Mouse (Mus musculus): ENCODE measurements around the gene Kcnk1. TPM values are rescaled to one million over a fixed set of nuclear protein-coding genes. Genes with fewer than 3 reads are reported as not detected.

Kcnk1 gene
- polyA plus RNA-seq, 1 experiment from 2014 or later: 62.4 TPM

GRCm38 (mm10) chr8:125996031-125996839 is 1.3 kb downstream of the Kcnk1 start:
- peak; percentile 23 for ATAC-seq

GRCm38 (mm10) chr8:125996980-125997379 is 2.0 kb downstream of the Kcnk1 start:
- ChIA-PET POLR2A (interaction anchor here (1.2 kb wide), 1 partner anchor 84 kb away, joined by 3 read pairs; no protein-coding TSS in a partner anchor), CTCF (interaction anchor here (1.2 kb wide), 1 partner anchor 89 kb away, joined by 3 read pairs; no protein-coding TSS in a partner anchor)
- no peak for TF ChIP-seq CTCF (IDR thresholded peaks at IDR 0.05)
- H3K27me3 ChIP-seq: no peaks in the 10 kb centered on the region
- ATAC-seq: no peak
- DNase-seq (ENCODE audit: low read depth, low spot score): no peak
- in situ Hi-C loops (cut with MboI; ENCODE audit: low pct_unique_long_range_greater_than_20kb): no loop called here

More at GRCm38 (mm10) chr8:125996031-125996839, 1.3 kb downstream of the Kcnk1 start:
- in situ Hi-C loops (cut with MboI; ENCODE audit: low pct_unique_long_range_greater_than_20kb): no loop called here
- ChIA-PET POLR2A (interaction anchor here (1.2 to 1.4 kb wide), 3 partner anchors 13 to 31 kb away, joined by 3 to 6 read pairs (median 4); no protein-coding TSS in a partner anchor), CTCF (interaction anchor here (1.2 to 1.7 kb wide), 2 partner anchors 31 to 90 kb away, joined by 3 to 4 read pairs; no protein-coding TSS in a partner anchor)
- no peak for TF ChIP-seq CTCF (IDR thresholded peaks at IDR 0.05)
- no peaks in the 10 kb centered on the region for H3K27me3 ChIP-seq
- DNase-seq (ENCODE audit: low read depth, low spot score): peak; percentile 76

GRCm38 (mm10) chr8:125997550-125997949 is 2.6 kb downstream of the Kcnk1 start:
- no peak for ATAC-seq
- CTCF ChIA-PET: interaction anchor here (1.2 kb wide), 1 partner anchor 89 kb away, joined by 3 read pairs; no protein-coding TSS in a partner anchor
- in situ Hi-C loops (cut with MboI; ENCODE audit: low pct_unique_long_range_greater_than_20kb): no loop called here
- no peaks in the 10 kb centered on the region for H3K27me3 ChIP-seq
- DNase-seq (ENCODE audit: low read depth, low spot score): no peak
- no peak for TF ChIP-seq CTCF (IDR thresholded peaks at IDR 0.05)
- POLR2A ChIA-PET: interaction anchor here (1.2 kb wide), 1 partner anchor 83 kb away, joined by 3 read pairs; no protein-coding TSS in a partner anchor

DNA sequence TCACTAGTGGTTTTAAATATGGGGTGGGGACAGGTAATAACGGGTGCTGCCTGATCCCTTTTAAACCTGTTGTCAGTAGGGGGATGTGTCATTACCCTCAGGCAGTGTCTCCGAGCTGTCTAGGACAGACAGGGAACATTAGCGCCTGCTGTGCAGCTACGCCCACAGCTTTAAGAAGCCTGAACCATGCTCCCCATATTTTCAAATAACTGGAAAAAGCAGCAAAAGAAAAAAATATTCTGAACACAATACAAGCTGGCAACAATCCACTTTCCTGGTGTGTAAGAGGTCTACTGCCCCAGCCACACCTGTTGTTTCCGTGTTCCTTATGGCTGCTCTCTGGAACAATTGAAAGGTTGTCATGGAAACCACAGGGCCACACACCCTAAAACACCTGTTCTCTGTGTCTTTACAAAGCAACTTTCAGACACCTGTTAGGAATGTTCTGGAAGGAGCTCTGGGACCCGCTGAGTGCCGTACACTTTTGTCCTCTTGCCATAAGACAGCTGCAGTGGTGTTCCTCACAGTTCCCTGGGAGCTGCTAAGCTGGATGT is 4.9 kb downstream of the Kcnk1 start:
- in situ Hi-C loops (cut with MboI; ENCODE audit: low pct_unique_long_range_greater_than_20kb): no loop called here
- CTCF ChIA-PET: no interaction called here
- no peak for TF ChIP-seq CTCF (IDR thresholded peaks at IDR 0.05)
- ATAC-seq: no peak
- POLR2A ChIA-PET: no interaction called here
- DNase-seq (ENCODE audit: low read depth, low spot score): no peak
- no peaks in the 10 kb centered on the region for H3K27me3 ChIP-seq

- CTCF ChIA-PET: no interaction called here
- no peak for ATAC-seq
- POLR2A ChIA-PET: no interaction called here
- no peaks in the 10 kb centered on the region for H3K27me3 ChIP-seq
- in situ Hi-C loops (cut with MboI; ENCODE audit: low pct_unique_long_range_greater_than_20kb): no loop called here
- no peak for TF ChIP-seq CTCF (IDR thresholded peaks at IDR 0.05)
- DNase-seq (ENCODE audit: low read depth, low spot score): no peak
Observed at GRCm38 (mm10) chr8:126003546-126003945, 8.6 kb downstream of the Kcnk1 start.

- no peak for TF ChIP-seq CTCF (IDR thresholded peaks at IDR 0.05)
- in situ Hi-C loops (cut with MboI; ENCODE audit: low pct_unique_long_range_greater_than_20kb): no loop called here
- ATAC-seq (no peak), DNase-seq (ENCODE audit: low read depth, low spot score) (no peak)
- CTCF ChIA-PET: no interaction called here
- POLR2A ChIA-PET: no interaction called here
- no peaks in the 10 kb centered on the region for H3K27me3 ChIP-seq
Observed at GRCm38 (mm10) chr8:126004953-126005352, 10.0 kb downstream of the Kcnk1 start.

- in situ Hi-C loops (cut with MboI; ENCODE audit: low pct_unique_long_range_greater_than_20kb): no loop called here
- ATAC-seq (no peak), DNase-seq (ENCODE audit: low read depth, low spot score) (no peak)
- ChIA-PET POLR2A (no interaction called here), CTCF (interaction anchor here (1.4 kb wide), 1 partner anchor 19 kb away, joined by 3 read pairs; no protein-coding TSS in a partner anchor)
- TF ChIP-seq CTCF (IDR thresholded peaks at IDR 0.05): no peak
- no peaks in the 10 kb centered on the region for H3K27me3 ChIP-seq
Observed at GRCm38 (mm10) chr8:126006310-126006990, 11.5 kb downstream of the Kcnk1 start.

GRCm38 (mm10) chr8:126007538-126008330 is 12.8 kb downstream of the Kcnk1 start:
- ChIA-PET CTCF (no interaction called here), POLR2A (no interaction called here)
- no peaks in the 10 kb centered on the region for H3K27me3 ChIP-seq
- ATAC-seq (no peak), DNase-seq (ENCODE audit: low read depth, low spot score) (no peak)
- in situ Hi-C loops (cut with MboI; ENCODE audit: low pct_unique_long_range_greater_than_20kb): no loop called here
- TF ChIP-seq CTCF (IDR thresholded peaks at IDR 0.05): no peak

GRCm38 (mm10) chr8:126008945-126009344 is 14.0 kb downstream of the Kcnk1 start:
- no peak for TF ChIP-seq CTCF (IDR thresholded peaks at IDR 0.05)
- ChIA-PET CTCF (no interaction called here), POLR2A (no interaction called here)
- no peaks in the 10 kb centered on the region for H3K27me3 ChIP-seq
- ATAC-seq (no peak), DNase-seq (ENCODE audit: low read depth, low spot score) (no peak)
- in situ Hi-C loops (cut with MboI; ENCODE audit: low pct_unique_long_range_greater_than_20kb): no loop called here

DNA sequence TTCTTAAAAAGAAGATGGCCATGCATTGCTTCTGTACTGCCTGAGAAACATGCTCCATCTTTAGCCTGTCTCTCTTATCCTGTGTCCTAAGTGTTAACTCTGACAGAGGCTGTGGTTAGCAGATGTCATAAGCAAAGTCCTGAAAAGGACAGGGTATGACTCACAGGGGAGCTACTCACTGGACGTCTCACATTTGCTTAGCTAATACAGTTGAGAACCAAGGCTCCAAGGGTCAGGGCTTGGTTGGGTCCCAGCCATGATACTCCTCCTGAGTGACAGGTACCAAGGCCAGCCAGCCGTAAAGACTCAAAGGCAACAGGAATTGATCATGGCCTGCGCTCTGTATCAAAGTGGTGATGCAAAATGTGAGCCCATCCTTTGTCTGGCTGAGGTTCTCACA is 15.9 kb downstream of the Kcnk1 start:
- ATAC-seq: peak; percentile 74
- no peak for DNase-seq (ENCODE audit: low read depth, low spot score)
- in situ Hi-C loops (cut with MboI; ENCODE audit: low pct_unique_long_range_greater_than_20kb): no loop called here
- no peak for TF ChIP-seq CTCF (IDR thresholded peaks at IDR 0.05)
- H3K27me3 ChIP-seq: no peaks in the 10 kb centered on the region
- ChIA-PET POLR2A (interaction anchor here (1.3 kb wide), 1 partner anchor 9 kb away, joined by 3 read pairs; no protein-coding TSS in a partner anchor), CTCF (interaction anchor here (0.7 to 1.7 kb wide), 3 partner anchors 9 to 18 kb away, joined by 3 to 4 read pairs (median 4); no protein-coding TSS in a partner anchor)
